Mouse (Mus musculus) gastrocnemius, adult 18-20 months (tissue): ENCODE measurements around the gene Ankrd63. TPM values are rescaled to one million over a fixed set of nuclear protein-coding genes. Genes with fewer than 3 reads are reported as not detected.

Source experiments
- DNase-seq: peaks from one replicate; pipeline ENCODE4 v3.0.0; 2021; ENCODE audit warnings: low spot score
- long read RNA-seq, 2 experiments: library from polyadenylated mRNA; stranded (forward); transcript quantifications; one replicate each; pipeline ENCODE4 v2.0.0; 2021
- total RNA-seq, 2 experiments: library from RNA; stranded (reverse); gene quantifications; 2 replicates each; pipeline ENCODE4 v1.2.3; 2021

Gene Ankrd63
- total RNA-seq: not detected
- long read RNA-seq, experiment 1: 0 reads
- long read RNA-seq, experiment 2: 0 reads

- DNase-seq: no peak
Measured at GRCm38 (mm10) chr2:118703913-118704730, at the start of gene Ankrd63. TSS of gene Ankrd63 (minus strand) at chr2:118703963.

GRCm38 (mm10) chr2:118752792-118753108 lies 49.0 kb upstream of the Ankrd63 start:
- DNase-seq: no peak

GRCm38 (mm10) chr2:118751896-118752791 lies 48.4 kb upstream of the Ankrd63 start:
- DNase-seq: no peak

- no peak for DNase-seq
Measured at GRCm38 (mm10) chr2:118750476-118750875, 46.7 kb upstream of the Ankrd63 start.

- DNase-seq: no peak
Measured at GRCm38 (mm10) chr2:118749341-118749884, 45.6 kb upstream of the Ankrd63 start.

- DNase-seq: no peak
Measured at GRCm38 (mm10) chr2:118747301-118747960, 43.7 kb upstream of the Ankrd63 start.

- no peak for DNase-seq
Measured at GRCm38 (mm10) chr2:118745915-118746901, 42.4 kb upstream of the Ankrd63 start.

GRCm38 (mm10) chr2:118745232-118745884 lies 41.6 kb upstream of the Ankrd63 start, which contains the start of gene Inafm2:
TSS of gene Inafm2 (plus strand) at chr2:118745758.
- peak; percentile 91 for DNase-seq

GRCm38 (mm10) chr2:118744621-118745020 lies 40.9 kb upstream of the Ankrd63 start:
- DNase-seq: no peak

- DNase-seq: peak; percentile 62
Measured at GRCm38 (mm10) chr2:118743261-118743943, 39.6 kb upstream of the Ankrd63 start.

GRCm38 (mm10) chr2:118741183-118741582 lies 37.4 kb upstream of the Ankrd63 start:
- DNase-seq: no peak

- DNase-seq: no peak
Measured at GRCm38 (mm10) chr2:118740341-118740740, 36.6 kb upstream of the Ankrd63 start.

GRCm38 (mm10) chr2:118733341-118733740 lies 29.6 kb upstream of the Ankrd63 start:
- DNase-seq: no peak

GRCm38 (mm10) chr2:118731981-118732380 lies 28.2 kb upstream of the Ankrd63 start:
- no peak for DNase-seq

GRCm38 (mm10) chr2:118730622-118730915 lies 26.8 kb upstream of the Ankrd63 start:
- peak; percentile 69 for DNase-seq

- DNase-seq: no peak
Measured at GRCm38 (mm10) chr2:118729816-118730621, 26.3 kb upstream of the Ankrd63 start.

- no peak for DNase-seq
Measured at GRCm38 (mm10) chr2:118729194-118729593, 25.4 kb upstream of the Ankrd63 start.

GRCm38 (mm10) chr2:118728337-118728736 lies 24.6 kb upstream of the Ankrd63 start, which contains the start of gene Plcb2:
TSS of gene Plcb2 (minus strand) at chr2:118728438.
- no peak for DNase-seq
